Mouse (Mus musculus) B cell, adult 2 months (primary cell): ENCODE measurements around the gene Rnf43.

Experiments used
- DNase-seq, 2 experiments: peaks; one replicate each; pipeline ENCODE4 v3.0.0; 2022

The Rnf43 gene

GRCm38 (mm10) chr11:87748132-87749119, 85.9 kb downstream of the Rnf43 start:
- DNase-seq: peak; percentile 84 to 87

- DNase-seq: peak; percentile 92 to 96
Observed at GRCm38 (mm10) chr11:87749192-87750042, 86.9 kb downstream of the Rnf43 start.

- no peak for DNase-seq
Observed at GRCm38 (mm10) chr11:87750043-87750421, 87.5 kb downstream of the Rnf43 start.

GRCm38 (mm10) chr11:87750521-87750920, 88.0 kb downstream of the Rnf43 start:
- DNase-seq: no peak

GRCm38 (mm10) chr11:87751031-87751430, 88.5 kb downstream of the Rnf43 start:
- DNase-seq: no peak

GRCm38 (mm10) chr11:87751491-87751966, 89.0 kb downstream of the Rnf43 start:
- DNase-seq: peak; percentile 65

GRCm38 (mm10) chr11:87752307-87752706, 89.8 kb downstream of the Rnf43 start:
- DNase-seq: no peak

GRCm38 (mm10) chr11:87753255-87753654, 90.7 kb downstream of the Rnf43 start:
- DNase-seq: peak in 1 of 2 experiments; percentile 18

- DNase-seq: peak in 1 of 2 experiments; percentile 41
Observed at GRCm38 (mm10) chr11:87753891-87754501, 91.5 kb downstream of the Rnf43 start.

GRCm38 (mm10) chr11:87754603-87755002, 92.1 kb downstream of the Rnf43 start:
- DNase-seq: peak; percentile 86 to 87

- DNase-seq: peak; percentile 98 to 99
Observed at GRCm38 (mm10) chr11:87755360-87756017, 93.0 kb downstream of the Rnf43 start.

GRCm38 (mm10) chr11:87756251-87756820, 93.8 kb downstream of the Rnf43 start:
- peak; percentile 86 to 87 for DNase-seq

GRCm38 (mm10) chr11:87757001-87757954, 94.8 kb downstream of the Rnf43 start:
- DNase-seq: peak; percentile 80 to 82

GRCm38 (mm10) chr11:87758161-87758911, 95.8 kb downstream of the Rnf43 start:
- peak; percentile 57 to 59 for DNase-seq

GRCm38 (mm10) chr11:87758957-87759608, 96.6 kb downstream of the Rnf43 start:
- peak; percentile 39 to 48 for DNase-seq

GRCm38 (mm10) chr11:87759609-87760005, 97.1 kb downstream of the Rnf43 start:
- DNase-seq: peak; percentile 86 to 89

GRCm38 (mm10) chr11:87760301-87761081, 98.0 kb downstream of the Rnf43 start, which contains the start of gene Tspoap1:
Tspoap1 (plus strand) TSS chr11:87760541.
- DNase-seq: peak; percentile 52 to 53

- peak; percentile 21 to 25 for DNase-seq
Observed at GRCm38 (mm10) chr11:87761181-87761721, 98.7 kb downstream of the Rnf43 start.
